Mouse (Mus musculus): ENCODE data around the gene Rtkn. TPM values are rescaled to one million over a fixed set of nuclear protein-coding genes. Genes with fewer than 3 reads are reported as not detected.

Gene Rtkn
- total RNA-seq, 2 experiments from 2014 or later: 36.2 to 36.5 TPM

DNA sequence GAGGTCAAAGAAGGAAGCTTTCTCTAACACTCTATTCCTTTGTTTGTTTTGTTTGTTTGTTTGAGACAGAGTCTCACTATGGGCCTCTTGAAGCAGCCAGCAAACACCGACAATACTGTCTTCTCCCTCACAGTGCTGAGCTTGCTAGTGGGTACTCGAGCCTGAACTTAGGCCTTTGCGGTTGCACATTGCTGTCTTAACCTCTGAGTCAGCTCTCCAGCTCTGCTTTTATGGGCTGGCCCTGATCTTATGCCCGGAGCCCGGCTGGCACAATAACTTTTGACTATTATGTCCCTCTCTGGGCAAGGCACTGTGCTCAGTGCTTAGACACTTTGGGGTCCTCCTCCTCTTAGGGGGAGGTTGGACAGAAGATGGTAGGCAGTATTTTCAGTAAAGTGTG is 34.6 kb downstream of the Rtkn start:
- DNase-seq (ENCODE audit: low spot score in 2 of 2): no peak

DNA sequence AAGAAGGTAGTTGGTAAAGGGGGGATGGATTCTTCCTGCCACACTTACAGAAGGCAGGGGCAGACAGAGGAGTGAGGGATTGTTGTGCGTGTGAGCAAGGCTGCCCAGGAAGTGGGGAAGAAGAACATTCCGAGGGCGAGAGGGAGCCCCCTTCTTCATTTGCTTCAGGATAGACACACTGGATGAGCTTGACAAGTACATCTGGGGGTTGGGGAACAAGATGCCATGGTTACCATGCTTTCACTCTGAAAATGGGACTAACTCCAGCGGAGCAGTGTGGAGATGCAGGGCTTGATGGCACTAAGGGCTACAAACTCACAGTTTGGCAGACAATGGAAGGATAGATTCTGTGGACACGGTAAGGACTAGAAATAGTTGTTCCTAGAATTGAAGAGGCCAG is 35.8 kb downstream of the Rtkn start:
- DNase-seq (ENCODE audit: low spot score in 2 of 2): no peak

DNA sequence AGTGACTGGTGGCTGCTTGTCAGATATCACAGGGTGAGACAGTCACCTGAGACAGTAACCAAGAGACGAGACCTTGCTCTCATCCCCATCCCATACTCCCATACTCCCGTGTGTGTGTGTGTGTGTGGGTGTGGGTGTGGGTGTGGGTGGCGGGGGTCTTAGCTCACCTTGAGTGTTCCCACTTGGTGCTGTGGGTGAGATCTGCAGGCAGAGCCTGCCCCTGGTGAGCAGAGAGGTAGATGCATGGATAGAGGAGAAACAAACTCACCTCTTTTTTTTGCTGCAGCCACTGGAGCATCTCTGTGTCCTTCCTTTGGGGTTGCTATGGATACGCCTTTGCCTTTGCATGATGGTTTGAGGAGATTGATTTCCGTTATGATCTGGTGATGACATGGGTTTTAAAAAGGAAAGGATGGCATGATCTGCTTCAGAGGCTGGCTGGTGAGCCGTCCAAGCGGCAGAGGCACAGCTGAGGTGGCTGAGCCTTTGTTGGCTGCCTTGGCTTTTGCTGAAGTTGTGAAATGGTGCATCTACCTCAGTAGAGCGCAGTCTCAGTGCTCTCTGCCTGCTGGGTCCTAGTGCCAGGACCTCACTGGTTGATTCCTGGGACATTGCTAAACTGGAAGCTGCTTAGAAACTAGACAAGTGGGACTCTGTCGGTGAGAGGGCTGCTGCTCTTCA is 37.1 kb downstream of the Rtkn start:
- DNase-seq (ENCODE audit: low spot score in 2 of 2): peak in 1 of 2 experiments; percentile 53

DNA sequence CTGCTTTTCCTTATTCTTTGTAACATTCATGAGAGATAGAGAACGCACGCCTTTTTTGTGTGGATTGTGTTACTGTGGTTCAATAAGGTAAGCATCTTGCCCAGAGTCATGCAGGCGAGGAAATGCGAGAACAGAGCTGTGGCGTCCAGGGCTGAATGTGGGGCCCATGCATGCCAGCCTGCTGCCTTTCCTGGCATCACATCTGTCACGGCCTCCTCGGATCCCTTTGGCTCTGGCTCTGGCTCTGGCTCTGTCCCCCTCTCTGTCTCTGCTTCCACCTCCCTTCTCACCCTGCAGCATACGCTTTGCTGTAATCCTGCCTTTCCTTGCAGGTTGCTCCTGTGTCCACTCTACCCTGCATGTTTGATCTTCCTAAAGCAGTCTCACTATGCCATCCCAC is 40.7 kb downstream of the Rtkn start:
- DNase-seq (ENCODE audit: low spot score in 2 of 2): no peak

DNA sequence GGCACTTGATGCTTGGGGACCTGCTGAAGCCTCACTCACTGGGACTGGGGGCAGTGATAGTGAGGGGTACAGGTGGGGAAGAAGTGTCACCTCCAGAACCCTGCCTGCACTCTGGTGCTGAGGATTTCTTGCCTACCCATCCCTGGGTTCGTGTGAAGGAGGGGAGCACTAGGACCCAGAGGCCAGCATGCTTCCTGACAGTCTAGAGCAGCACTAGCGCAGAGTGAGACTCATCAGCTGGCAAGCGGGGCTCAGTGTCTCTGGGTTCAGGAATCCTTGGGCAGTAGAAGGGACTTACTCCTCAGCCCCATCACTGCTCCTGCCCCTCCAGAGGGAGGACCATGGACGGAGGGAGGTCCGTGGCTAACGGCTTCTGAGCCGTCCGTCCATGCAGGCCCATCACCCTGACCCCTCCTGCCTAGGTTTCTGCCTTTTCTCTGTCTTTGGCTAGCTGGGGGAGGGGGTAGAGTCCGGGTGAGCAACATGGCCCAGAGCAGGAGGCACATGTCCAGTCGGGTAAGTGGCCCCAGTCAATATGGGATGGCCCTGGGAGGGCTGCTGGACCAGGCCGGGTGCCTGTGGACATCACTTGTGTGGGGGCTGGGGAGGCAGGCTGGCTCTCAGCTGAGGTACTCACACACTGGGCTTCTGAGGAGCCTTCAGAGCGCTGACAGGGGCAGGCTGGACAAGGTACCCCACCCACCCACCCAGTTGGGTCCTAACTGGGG is 44.3 kb downstream of the Rtkn start:
- peak; percentile 57 to 66 for DNase-seq (ENCODE audit: low spot score in 2 of 2)

DNA sequence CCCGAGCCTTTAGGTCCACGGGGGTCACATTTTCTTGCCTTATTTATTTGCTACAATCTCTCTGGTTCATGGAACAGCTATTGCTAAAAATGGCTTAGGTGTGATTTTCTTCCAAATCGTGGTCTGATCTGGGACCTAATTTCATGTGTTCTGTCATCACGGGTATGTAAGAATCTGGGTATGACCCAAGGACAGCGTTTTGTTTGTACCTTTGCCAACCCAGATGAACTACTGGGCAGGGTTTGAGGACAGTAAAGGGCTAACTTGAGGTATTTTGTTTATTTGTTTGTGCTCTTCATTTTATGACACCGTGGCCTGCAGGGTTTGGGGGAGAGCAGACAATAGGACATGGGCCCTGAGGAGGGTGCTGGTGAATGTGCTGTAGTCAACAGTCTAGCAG is 45.3 kb downstream of the Rtkn start:
- DNase-seq (ENCODE audit: low spot score in 2 of 2): no peak

DNA sequence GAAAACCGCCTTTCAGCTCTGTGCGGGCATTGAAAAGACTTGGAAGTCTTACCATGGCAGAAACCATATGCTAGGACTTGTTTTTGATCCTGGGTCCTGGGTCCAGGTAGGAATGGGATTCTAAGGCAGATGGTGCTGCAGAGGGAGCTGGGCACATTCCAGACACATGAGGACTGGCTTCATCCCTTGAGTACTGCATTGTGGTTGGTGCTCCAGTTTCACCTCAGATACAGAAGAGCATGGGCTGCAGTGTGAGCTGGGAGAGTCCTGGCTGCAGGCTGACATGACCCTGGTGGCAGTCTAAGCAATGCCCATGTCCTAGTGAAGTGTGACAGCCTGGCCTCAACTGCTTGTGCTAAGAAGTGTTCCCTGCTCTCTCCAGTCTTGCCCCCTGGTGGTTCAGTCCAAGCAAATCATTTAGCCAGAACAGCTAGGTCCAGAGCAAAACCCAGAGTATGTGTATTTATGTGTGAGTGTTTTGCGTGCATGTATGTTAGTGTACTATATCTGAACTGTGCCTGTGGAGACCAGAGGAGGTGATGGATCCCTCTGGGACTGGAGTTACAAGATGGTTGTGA is 49.7 kb downstream of the Rtkn start:
- DNase-seq (ENCODE audit: low spot score in 2 of 2): no peak

DNA sequence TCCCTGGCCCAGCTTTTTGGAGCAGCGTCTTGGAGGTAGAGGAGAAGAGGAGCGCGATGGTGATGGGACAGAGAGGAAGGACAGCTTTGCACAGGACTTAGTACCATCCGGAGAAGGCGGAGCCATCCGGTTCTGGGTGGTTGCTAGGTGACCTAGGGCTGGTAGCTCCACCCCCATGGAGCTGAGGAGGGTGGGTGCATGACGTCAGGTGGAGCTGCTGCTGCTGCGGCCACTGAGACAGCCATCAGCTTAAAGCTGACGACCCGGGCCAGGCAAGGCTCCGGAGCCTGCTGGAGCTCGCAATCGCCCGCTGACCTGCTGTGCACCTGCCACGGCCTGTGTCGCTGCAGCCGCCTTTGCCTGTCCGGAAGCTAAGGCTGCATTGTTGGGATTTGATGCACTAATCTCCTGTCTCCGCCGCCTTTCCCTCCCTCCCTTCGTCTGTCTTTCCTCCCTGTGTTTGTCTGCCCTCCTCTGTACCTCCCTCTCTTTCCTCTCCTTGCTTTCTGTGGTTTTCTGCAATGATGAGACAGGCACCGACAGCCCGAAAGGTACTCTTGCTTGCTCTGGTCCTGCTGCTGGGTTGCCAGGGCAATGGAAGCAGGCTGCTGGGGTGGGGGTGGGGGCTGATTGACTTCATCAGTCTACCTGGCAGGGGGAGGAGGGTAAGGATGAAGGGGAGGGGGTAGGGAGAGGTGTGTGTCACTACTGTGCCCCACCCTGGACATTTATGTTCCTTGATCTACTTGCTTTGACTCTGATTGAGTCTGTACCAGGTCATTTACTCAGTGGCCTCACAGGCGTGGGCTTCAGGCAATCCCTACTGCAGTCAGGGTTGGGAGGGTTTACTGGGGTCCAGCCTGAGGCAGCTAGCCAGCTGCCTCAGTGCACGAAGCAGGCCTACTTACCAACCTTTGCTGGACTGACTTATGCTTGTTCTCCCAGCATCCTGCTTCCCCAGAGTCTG is 50.9 kb downstream of the Rtkn start:
- peak; percentile 82 to 84 for DNase-seq (ENCODE audit: low spot score in 2 of 2)

DNA sequence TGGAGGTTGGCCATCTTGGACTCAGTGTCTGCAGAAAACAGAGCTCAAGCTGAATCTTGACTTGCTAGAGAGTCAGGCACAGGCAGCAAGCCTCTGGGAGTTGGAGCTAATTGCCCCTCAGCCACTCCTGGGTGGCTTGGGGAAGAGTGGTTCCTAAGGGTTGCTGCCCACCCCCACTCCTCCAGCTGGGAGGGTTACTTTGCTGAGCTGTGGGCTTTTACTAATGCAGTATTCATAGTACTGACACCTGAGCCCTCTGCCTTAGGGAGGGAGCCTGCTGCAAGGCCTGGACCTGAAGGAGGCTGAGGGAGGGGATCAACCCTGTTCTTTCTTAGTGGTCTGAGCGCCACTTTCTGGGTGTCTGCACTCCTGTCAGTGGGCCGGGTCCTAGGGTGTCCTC is 51.7 kb downstream of the Rtkn start:
- no peak for DNase-seq (ENCODE audit: low spot score in 2 of 2)

DNA sequence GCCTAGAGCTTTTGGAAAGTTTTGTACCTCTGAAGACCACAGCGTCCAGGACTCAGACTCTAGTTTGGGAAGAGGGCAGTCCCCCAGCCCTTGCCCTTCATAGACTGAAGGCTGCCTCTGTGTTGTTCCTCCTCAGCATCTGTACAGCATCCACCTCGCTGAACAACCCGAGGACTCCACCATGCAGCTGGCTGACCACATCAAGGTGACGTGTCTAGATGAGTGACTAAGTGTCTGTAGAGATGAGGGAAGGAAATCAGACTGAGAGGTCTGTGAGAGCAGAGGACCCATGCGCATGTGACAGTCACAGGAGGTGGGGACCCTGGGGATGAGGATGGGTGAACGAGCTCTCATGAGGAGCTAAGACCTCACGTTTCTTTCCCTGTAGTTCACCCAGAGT is 58.3 kb downstream of the Rtkn start:
- no peak for DNase-seq (ENCODE audit: low spot score in 2 of 2)

DNA sequence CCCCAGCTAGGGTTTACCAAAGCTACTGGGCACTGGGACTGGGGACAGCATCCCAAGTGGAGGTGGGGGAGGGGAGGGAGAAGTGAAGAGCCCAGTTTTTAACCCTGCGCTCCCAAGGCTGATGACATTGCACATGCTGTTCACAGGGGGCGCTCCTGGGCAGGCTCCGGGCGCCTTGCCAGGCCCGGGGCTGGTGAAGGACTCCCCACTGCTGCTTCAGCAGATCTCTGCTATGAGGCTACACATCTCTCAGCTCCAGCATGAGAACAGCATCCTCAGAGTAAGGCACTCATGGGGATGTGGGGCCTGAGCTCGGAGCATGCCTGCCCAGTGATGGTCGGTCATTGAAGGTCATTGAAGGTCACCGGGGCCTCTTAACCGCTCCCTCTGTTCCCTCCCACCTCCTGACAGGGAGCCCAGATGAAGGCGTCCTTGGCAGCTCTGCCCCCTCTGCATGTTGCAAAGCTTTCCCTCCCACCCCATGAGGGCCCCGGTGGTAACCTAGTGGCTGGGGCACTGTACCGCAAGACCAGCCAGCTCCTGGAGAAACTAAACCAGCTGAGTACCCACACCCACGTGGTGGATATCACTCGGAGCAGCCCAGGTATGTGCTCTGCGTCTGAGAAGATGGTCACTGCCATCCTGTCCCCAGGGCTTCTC is 62.2 kb downstream of the Rtkn start:
- peak; percentile 81 to 85 for DNase-seq (ENCODE audit: low spot score in 2 of 2)

Small RNA genes within 50 kb of the gene (microRNA-seq; reads per million reads assigned to microRNA genes)
- 0 reads per million in 2 experiments for gene Mir3470a

Other genes starting within 250 kb of the Rtkn start
- 10 to 100 TPM; 43.2 to 47.0 TPM for gene Sema4f, start 195.7 kb upstream of the Rtkn start, total RNA-seq (2021)
- not detected for gene M1ap, start 188.6 kb upstream of the Rtkn start, total RNA-seq (2021)
- gene Dok1, start 102.0 kb upstream of the Rtkn start, total RNA-seq (2021): 1 to 10 TPM; 1.6 to 2.4 TPM
- gene Loxl3, start 101.3 kb upstream of the Rtkn start, total RNA-seq (2021): 1 to 10 TPM; 3.0 to 5.7 TPM
- gene Aup1, start 80.9 kb upstream of the Rtkn start, total RNA-seq (2021): 100 to 1,000 TPM in 1 of 2 experiments, 10 to 100 TPM in 1; 92.7 to 115 TPM
- gene Htra2, start 80.2 kb upstream of the Rtkn start, total RNA-seq (2021): 10 to 100 TPM; 68.0 to 70.4 TPM
- under 1 TPM; 0.37 to 0.54 TPM for gene Dqx1, start 77.6 kb upstream of the Rtkn start, total RNA-seq (2021)
- gene Tlx2, start 65.2 kb upstream of the Rtkn start, total RNA-seq (2021): not detected
- gene Pcgf1, start 57.6 kb upstream of the Rtkn start, total RNA-seq (2021): 10 to 100 TPM; 18.8 to 22.2 TPM
- under 1 TPM; 0.42 to 0.46 TPM for gene Lbx2, start 49.1 kb upstream of the Rtkn start, total RNA-seq (2021)
- gene Ccdc142, start 33.9 kb upstream of the Rtkn start, total RNA-seq (2021): 10 to 100 TPM in 1 of 2 experiments, 1 to 10 TPM in 1; 5.9 to 12.0 TPM
- 1 to 10 TPM; 7.2 to 8.1 TPM for gene Gm42688, start 33.8 kb upstream of the Rtkn start, total RNA-seq (2021)
- 10 to 100 TPM; 55.6 to 58.1 TPM for gene Mrpl53, start 26.4 kb upstream of the Rtkn start, total RNA-seq (2021)
- 10 to 100 TPM; 27.7 to 30.3 TPM for gene Mogs, start 20.0 kb upstream of the Rtkn start, total RNA-seq (2021)
- 10 to 100 TPM; 68.6 to 72.7 TPM for gene Wbp1, start 13.9 kb upstream of the Rtkn start, total RNA-seq (2021)
- 10 to 100 TPM; 21.6 to 22.6 TPM for gene Ino80b, start 10.0 kb upstream of the Rtkn start, total RNA-seq (2021)
- gene Wdr54, start 20.9 kb downstream of the Rtkn start, total RNA-seq (2021): 10 to 100 TPM; 21.5 to 28.1 TPM
- 10 to 100 TPM; 20.6 to 22.1 TPM for gene 1700003E16Rik, start 20.9 kb downstream of the Rtkn start, total RNA-seq (2021)
- 100 to 1,000 TPM; 360 to 362 TPM for gene Dctn1, start 30.5 kb downstream of the Rtkn start, total RNA-seq (2021)
- 1 to 10 TPM in 1 of 2 experiments, under 1 TPM in 1; 0.31 to 2.9 TPM for gene Slc4a5, start 84.4 kb downstream of the Rtkn start, total RNA-seq (2021)
- 10 to 100 TPM; 10.3 to 11.3 TPM for gene Mthfd2, start 190.4 kb downstream of the Rtkn start, total RNA-seq (2021)
- gene Mob1a, start 190.6 kb downstream of the Rtkn start, total RNA-seq (2021): 10 to 100 TPM; 24.2 to 25.0 TPM
- 10 to 100 TPM; 35.5 to 36.3 TPM for gene Bola3, start 213.7 kb downstream of the Rtkn start, total RNA-seq (2021)